Mouse (Mus musculus): Measurements from ENCODE around the gene Rraga. TPM values are rescaled to one million over a fixed set of nuclear protein-coding genes. Genes with fewer than 3 reads are reported as not detected.
"Not testable (repeated sequence)": the region's sequence is repeated elsewhere in the genome, so short reads cannot be mapped to it uniquely, and the experiment has no call there.

Rraga gene
- total RNA-seq, 2 experiments from 2014 or later: 58.5 to 61.4 TPM

DNA sequence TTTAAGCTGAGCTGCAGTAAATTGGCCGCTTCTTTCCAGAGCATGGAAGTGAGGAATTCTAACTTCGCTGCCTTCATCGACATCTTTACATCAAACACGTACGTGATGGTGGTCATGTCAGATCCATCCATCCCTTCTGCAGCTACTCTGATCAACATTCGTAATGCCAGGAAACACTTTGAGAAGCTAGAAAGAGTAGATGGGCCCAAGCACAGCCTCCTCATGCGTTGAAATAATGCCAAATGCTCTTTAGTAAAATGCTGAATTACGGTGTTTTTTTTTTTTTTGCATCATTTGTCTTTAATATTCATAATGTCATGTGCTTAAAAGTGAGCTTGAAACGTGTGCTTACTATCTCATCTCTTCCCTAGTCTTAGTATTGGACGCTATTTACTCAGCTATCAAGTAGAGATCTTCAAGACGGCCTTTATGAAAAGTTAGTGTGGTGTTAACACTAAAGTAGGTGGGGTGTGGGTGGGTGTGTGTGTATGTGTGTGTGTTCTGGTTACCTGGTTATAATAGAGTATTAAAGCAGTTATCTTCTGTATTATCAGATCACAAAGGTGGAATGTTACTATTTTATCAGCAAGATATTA, 1.3 kb downstream of the Rraga start:
- no peak for DNase-seq
- intact Hi-C loops (cut with DNase I): loop anchor here (5.0 kb wide), 1 partner anchor 76 kb away; no protein-coding TSS in a partner anchor

DNA sequence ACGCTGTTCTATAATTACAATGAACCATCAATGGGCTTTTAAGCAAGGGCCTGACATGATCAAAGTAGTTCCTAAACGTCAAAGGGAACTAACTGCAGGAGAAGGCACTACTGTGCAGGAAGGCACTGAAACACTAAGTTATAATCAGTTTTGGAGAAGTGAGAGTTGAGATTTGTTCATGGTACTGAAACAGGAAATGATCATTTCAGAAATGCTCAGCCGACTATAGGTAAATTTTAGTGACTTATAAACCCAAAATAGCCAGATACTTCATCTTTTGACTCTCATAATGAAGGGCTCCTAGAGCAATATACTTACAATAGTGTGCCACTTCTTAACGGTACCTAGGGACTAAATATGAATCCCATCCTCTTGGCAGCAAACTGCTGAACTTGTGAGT, 4.6 kb downstream of the Rraga start:
- intact Hi-C loops (cut with DNase I): no loop called here
- DNase-seq: no peak

DNA sequence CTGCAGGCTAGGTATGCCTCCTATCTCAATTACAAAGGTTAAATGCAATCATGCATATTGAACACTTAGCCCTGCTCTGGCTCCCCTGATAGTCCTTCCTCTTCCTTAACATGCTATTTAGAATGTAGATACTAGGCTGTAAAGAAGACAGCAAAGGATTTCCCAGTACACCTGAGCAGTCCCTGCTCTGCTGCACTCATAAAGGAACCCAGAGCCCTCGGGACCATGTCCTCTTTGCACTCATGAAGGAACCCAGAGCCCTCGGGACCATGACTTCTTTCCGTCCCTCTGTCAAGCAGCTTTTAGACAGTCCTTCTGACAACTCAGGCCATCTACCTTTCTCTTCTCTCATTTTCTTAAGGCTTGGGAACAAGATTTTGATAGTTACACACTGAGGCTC, 5.1 kb downstream of the Rraga start:
- intact Hi-C loops (cut with DNase I): no loop called here
- DNase-seq: no peak

DNA sequence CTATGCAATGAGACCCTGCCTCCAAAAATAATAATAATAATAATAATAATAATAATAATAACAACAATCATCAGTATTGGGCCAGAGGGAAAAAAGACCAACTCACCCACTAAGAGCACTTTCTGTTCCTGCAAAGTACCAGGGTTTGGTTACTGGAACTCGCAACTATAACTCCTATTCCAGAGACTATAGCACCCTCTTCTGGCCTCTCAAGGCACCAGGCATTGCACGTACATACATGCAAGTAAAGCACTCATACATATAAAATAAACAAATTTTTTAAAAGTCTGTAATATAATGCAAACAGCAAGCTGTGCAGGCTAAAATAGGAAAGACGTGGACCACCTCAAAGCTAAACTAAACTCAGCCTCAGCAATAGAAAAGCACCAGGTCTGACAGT, 12.8 kb downstream of the Rraga start:
- no peak for DNase-seq
- intact Hi-C loops (cut with DNase I): no loop called here

DNA sequence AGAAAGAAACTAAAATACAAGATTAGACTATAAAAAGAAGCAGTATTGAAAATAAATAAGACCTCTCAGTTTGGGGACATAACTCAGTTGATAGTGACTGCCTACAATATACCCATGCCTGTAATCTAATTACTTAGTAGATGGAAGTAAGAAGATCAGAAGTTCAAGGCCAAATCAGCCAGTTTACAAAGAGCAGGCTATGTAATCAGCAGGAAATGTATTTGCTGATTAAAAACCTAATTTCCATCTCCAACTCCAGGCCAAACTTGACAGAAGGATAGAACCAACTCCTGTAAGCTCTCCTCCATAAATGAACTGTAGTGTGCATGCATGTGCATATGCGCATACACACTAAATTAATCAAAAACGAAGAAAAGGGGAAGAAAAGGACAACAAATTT, 15.8 kb downstream of the Rraga start:
- no peak for DNase-seq
- intact Hi-C loops (cut with DNase I): no loop called here

DNA sequence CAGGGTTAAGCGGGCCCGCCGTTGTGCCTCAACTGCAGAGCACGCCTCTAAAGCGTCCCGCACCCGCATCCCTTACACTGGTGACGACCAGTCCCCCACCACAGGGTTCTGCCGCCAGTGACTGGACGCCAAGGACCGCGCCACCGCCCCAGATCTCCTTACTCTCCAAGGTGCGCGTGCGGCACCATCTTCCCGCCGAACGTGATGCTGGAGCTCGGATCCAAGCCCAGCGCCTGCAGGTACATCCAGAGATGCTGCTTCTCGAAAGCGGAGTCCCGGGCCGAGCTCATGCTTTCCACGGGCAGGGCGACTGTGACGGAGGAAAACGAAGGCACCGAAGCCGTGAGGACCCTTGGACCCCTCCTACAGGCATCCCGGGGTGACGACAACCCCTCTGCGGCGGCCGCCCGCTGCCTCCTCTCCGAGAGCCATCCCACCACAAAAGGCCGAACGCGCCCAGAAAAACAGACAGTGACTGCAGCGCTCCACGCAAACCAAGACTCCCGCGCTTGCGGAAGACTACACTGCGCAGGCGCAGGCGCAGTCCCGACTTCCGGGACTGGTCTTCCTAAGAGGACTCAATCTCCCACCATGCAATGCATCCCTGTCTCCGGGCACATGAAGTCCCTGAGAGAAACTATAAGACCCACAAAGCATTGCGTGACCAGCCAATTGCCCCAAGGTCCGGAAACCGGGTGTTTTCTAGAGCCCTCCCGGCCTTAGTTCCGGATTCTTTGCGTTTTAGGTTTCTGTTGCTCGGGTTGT, 36.2 kb downstream of the Rraga start, which contains the start of gene Haus6:
Gene Haus6, minus strand, starts transcription at position 532 of the 765 bp plus-strand sequence.
- intact Hi-C loops (cut with DNase I): loop anchor here (2.0 kb wide), 1 partner anchor 85 kb away; no protein-coding TSS in a partner anchor
- DNase-seq: peak; percentile 91 to 92

DNA sequence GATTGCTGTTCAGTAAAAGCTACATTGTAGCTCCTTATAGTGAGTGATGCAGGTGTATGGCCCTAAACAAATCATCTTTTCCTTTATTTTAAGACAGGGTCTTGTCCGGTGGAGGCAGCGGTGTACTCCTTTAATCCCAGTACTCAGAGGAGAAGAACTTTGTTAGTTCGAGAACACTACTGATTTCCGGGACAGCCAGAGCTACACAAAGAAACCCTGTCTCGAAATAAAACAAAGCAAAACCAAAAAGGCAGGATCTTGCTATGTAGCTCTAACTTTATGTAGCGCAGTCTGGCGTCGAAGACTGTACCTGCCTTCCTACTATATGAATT, 36.8 kb downstream of the Rraga start:
- intact Hi-C loops (cut with DNase I): loop anchor here (2.0 kb wide), 1 partner anchor 85 kb away; no protein-coding TSS in a partner anchor
- DNase-seq: no peak

DNA sequence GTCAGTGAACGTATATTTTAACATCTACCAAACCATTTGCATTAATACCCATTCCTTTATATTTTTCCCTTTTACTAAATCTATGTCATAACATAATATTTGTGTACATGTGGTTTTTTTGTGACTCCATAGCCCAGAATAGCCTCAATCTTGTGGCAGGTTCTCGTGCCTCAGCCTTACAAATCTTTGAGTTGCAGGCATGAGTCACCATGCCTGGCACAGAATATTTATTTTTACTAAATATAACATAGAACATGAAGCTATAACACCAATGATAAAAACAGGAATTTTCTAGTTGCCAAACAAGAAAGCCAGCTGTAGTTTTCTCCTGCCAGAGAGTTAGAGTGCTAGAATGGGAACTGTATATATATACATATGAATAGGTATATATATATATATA, 45.0 kb downstream of the Rraga start:
- DNase-seq: no peak
- intact Hi-C loops (cut with DNase I): no loop called here

DNA sequence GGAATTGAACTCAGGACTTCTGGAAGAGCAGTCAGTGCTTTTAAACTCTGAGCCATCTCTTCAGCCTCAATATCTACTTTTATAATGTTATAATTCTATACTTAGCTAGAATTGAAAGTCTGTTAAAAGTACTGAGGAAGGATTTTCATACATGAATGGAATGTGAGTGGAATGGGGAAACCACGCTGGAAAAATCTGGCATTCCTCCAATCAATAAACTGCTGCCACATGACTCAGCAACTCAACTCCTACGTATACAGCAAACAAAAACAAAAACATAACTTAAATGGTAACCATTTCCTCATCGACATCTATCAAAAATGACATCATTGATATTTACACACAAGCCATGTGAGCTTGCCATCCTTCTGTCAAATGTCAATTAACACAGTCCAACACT, 46.6 kb downstream of the Rraga start:
- intact Hi-C loops (cut with DNase I): loop anchor here (2.0 kb wide), 1 partner anchor 75 kb away; no protein-coding TSS in a partner anchor
- no peak for DNase-seq

DNA sequence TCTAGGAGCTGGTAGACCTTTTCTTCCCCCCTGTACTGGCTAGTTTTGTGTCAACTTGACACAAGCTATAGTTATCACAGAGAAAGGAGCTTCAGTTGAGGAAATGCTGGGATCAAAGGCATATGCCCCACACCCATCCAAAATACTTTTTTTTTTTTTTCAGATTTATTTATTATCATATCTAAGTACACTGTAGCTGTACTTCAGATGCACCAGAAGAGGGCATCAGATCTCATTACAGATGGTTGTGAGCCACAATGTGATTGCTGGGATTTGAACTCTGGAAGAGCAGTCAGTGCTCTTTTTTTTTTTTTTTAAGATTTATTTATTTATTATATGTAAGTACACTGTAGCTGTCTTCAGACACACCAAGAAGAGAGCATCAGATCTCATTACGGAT, 47.1 kb downstream of the Rraga start:
- DNase-seq: not testable (repeated sequence)
- intact Hi-C loops (cut with DNase I): loop anchor here (2.0 kb wide), 1 partner anchor 74 kb away; no protein-coding TSS in a partner anchor

DNA sequence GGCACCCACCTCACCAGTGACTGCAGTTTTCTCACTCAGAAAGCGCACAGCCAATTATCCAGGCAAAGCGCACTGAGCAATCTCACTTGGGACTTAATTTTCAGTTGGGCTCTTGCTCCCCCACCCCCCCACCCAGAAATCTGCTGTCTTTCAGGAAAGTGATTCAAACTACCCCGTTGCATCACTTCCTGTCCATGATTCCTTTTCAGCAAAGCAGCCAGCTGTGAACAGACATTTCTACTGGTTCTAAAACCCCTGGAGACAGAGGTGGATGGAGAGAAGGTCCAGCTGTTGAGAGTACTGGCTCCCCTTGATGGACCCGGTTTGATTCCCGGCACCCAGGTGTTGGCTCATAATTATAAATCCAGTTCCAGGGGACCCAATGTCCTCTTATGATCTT, 50.0 kb downstream of the Rraga start:
- intact Hi-C loops (cut with DNase I): no loop called here
- no peak for DNase-seq

DNA sequence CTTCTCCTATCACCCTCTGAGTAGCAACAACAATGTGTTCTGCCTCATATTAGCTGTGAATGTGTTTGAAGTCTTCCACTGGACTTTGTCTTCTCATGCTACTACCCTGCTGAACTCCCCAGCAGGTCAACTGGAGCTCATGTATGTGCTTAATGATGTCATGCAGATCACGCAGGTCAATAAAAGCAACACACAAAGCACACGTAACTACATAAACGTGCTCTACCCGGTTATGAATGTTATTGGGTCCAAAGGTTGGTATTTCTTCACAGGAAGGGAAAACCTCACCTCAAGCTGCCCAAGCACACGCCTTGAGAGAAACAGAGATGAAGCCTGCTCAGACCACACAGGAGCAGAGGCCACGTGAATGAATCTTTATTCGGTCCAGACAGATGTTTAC, 51.0 kb downstream of the Rraga start:
- intact Hi-C loops (cut with DNase I); DNase-seq: not testable (repeated sequence)

Other genes starting within 250 kb of the Rraga start
- not detected for gene Saxo1, start 17.3 kb upstream of the Rraga start, total RNA-seq (2021)
- gene Haus6, start 36.4 kb downstream of the Rraga start, total RNA-seq (2021): 1 to 10 TPM; 6.1 to 7.5 TPM
- gene Plin2, start 94.4 kb downstream of the Rraga start, total RNA-seq (2021): 100 to 1,000 TPM; 112 to 113 TPM
- 10 to 100 TPM; 29.4 to 40.9 TPM for gene Dennd4c, start 172.9 kb downstream of the Rraga start, total RNA-seq (2021)

All from heart, postnatal 14 days (tissue).